Mouse (Mus musculus) liver, adult 2 months (tissue): ENCODE results near the gene Sf1. TPM values are rescaled to one million over a fixed set of nuclear protein-coding genes. Genes with fewer than 3 reads are reported as not detected.
A peak's percentile ranks its signal among the peaks of the same experiment; 100 is the strongest.

Source experiments
- DNase-seq: peaks from one replicate; pipeline ENCODE4 v3.0.0-alpha.2; 2011; ENCODE audit warnings: low read depth, low spot score; ENCODE audit errors: extremely low read depth
- H3K27ac ChIP-seq: fragments of 200-500 bp; replicated peaks from 2 replicates; pipeline ENCODE4 v1.5.1; 2012; ENCODE audit warnings: low read depth, mild to moderate bottlenecking, control low read depth, inconsistent platforms, low read length; ENCODE audit not compliant: insufficient read depth
- H3K27me3 ChIP-seq: fragments of 200-500 bp; 2 replicates; pipeline ENCODE4 v1.6.1; 2012; ENCODE audit warnings: mild to moderate bottlenecking, moderate library complexity, low read length, inconsistent platforms; ENCODE audit not compliant: control insufficient read depth, insufficient read depth
- H3K36me3 ChIP-seq: fragments of 200-500 bp; 2 replicates; pipeline ENCODE4 v1.6.1; 2012; ENCODE audit warnings: low read length, inconsistent platforms; ENCODE audit not compliant: control insufficient read depth, insufficient read depth
- H3K4me1 ChIP-seq: fragments of 200-500 bp; 2 replicates; pipeline ENCODE4 v1.6.1; 2011; ENCODE audit warnings: low read length; ENCODE audit not compliant: control insufficient read depth, insufficient read depth
- H3K4me3 ChIP-seq: fragments of 200-500 bp; 2 replicates; pipeline ENCODE4 v1.5.1; 2011; ENCODE audit warnings: low read depth, mild to moderate bottlenecking, control low read depth, low read length, moderate library complexity; ENCODE audit not compliant: insufficient read depth
- H3K79me2 ChIP-seq: fragments of 200-500 bp; 2 replicates; pipeline ENCODE4 v1.6.1; 2012; ENCODE audit warnings: inconsistent platforms, mild to moderate bottlenecking, low read length, moderate library complexity; ENCODE audit not compliant: control insufficient read depth, insufficient read depth
- H3K9ac ChIP-seq: fragments of 200-500 bp; 2 replicates; pipeline ENCODE4 v1.6.1; 2012; ENCODE audit warnings: low read depth, mild to moderate bottlenecking, control low read depth, inconsistent platforms, low read length
- CTCF ChIP-seq: fragments of 200-500 bp; IDR thresholded peaks from 2 replicates; pipeline ENCODE4 v1.5.1; 2011; ENCODE audit warnings: low read depth, low read length, control low read depth
- POLR2A ChIP-seq: fragments of 200-500 bp; IDR thresholded peaks from 2 replicates; pipeline ENCODE4 v1.6.1; 2011; ENCODE audit warnings: low read length, control low read depth; ENCODE audit not compliant: insufficient read depth; ENCODE audit errors: extremely low read depth
- WGBS: fragments of 180-500 bp; shearing (Covaris S2); methylation state at CpG from one replicate; pipeline ENCODE4 v1.1.7; 2018; 5-methylcytosine and 5-hydroxymethylcytosine counted together
- polyA plus RNA-seq: library from polyadenylated mRNA; depleted of rRNA; stranded (reverse); fragments of >200 nt; gene quantifications from 2 replicates; pipeline ENCODE4 v1.2.3, GENCODE M21; 2012
- total RNA-seq: library from RNA; depleted of rRNA; stranded (reverse); fragments of >200 nt; gene quantifications from 2 replicates; pipeline ENCODE4 v1.2.3, GENCODE M21; 2014

Sf1 gene
- total and polyA plus RNA-seq, 2 experiments: 28.5 to 62.8 TPM

DNA sequence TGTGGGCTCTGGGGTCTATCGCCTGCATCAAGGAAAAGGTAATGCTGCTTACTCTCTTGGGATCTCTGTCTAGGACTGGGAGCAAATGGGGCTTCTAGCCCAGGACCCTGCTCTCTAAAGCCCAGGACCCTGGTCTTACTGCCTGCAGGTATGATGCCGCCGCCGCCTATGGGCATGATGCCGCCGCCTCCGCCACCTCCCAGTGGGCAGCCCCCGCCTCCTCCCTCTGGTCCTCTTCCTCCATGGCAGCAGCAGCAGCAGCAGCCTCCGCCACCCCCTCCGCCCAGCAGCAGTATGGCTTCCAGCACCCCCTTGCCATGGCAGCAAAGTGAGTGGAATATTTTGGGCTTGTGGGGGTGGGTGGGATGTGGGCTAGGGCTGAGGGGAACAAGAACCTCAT is 11.1 kb downstream of the Sf1 start:
- Histone ChIP-seq H3K4me3 (no peak overlapping the region), H3K36me3 (peaks cover 70% of the 10 kb centered on the region), H3K9ac (no peak overlapping the region), H3K4me1 (no peaks in the 10 kb centered on the region), H3K27me3 (no peaks in the 10 kb centered on the region), H3K27ac (no peak overlapping the region), H3K79me2 (no peaks in the 10 kb centered on the region; the same call in 1 of the 2 replicates)
- TF ChIP-seq CTCF: no peak
- no peak for TF ChIP-seq POLR2A
- no peak for DNase-seq
- 99% methylated on average over 10 of the region's 10 CpGs for WGBS

GRCm38 (mm10) chr19:6375423-6376254 is 12.1 kb downstream of the Sf1 start:
- H3K4me1 ChIP-seq: no peaks in the 10 kb centered on the region
- H3K79me2 ChIP-seq: no peaks in the 10 kb centered on the region; the same call in 1 of the 2 replicates
- no peak overlapping the region for H3K9ac ChIP-seq
- 96% methylated on average over 41 of the region's 42 CpGs for WGBS
- peaks cover 62% of the 10 kb centered on the region for H3K36me3 ChIP-seq
- H3K4me3 ChIP-seq: no peak overlapping the region
- no peak overlapping the region for H3K27ac ChIP-seq
- DNase-seq: no peak
- TF ChIP-seq CTCF (no peak), POLR2A (no peak)
- H3K27me3 ChIP-seq: no peaks in the 10 kb centered on the region

DNA sequence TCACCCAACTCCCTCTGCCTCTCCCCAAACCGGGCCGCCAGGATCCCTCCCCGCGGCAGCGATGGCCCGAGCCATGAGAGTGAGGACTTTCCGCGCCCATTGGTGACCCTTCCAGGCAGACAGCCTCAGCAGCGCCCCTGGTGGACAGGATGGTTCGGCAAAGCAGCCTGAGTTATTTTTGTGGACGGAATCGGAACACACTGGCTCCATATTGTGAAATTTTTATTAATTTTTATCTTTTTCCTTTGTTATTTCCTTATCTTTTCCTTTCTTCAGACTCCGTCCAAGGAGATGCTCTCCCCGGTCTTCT is 12.7 kb downstream of the Sf1 start:
- 75% methylated on average over 14 of the region's 14 CpGs for WGBS
- Histone ChIP-seq H3K4me3 (no peak overlapping the region), H3K9ac (no peak overlapping the region), H3K4me1 (no peaks in the 10 kb centered on the region), H3K79me2 (no peaks in the 10 kb centered on the region; the same call in 1 of the 2 replicates), H3K36me3 (peaks cover 56% of the 10 kb centered on the region), H3K27me3 (no peaks in the 10 kb centered on the region), H3K27ac (no peak overlapping the region)
- DNase-seq: no peak
- TF ChIP-seq POLR2A (no peak), CTCF (peak; percentile 71)

GRCm38 (mm10) chr19:6376643-6377042 is 13.2 kb downstream of the Sf1 start:
- no peaks in the 10 kb centered on the region for H3K79me2 ChIP-seq
- TF ChIP-seq POLR2A: no peak
- TF ChIP-seq CTCF: no peak
- H3K9ac ChIP-seq: no peak overlapping the region
- no peak overlapping the region for H3K27ac ChIP-seq
- 50% methylated on average over 2 of the region's 2 CpGs for WGBS
- no peaks in the 10 kb centered on the region for H3K4me1 ChIP-seq
- no peak overlapping the region for H3K4me3 ChIP-seq
- no peaks in the 10 kb centered on the region for H3K27me3 ChIP-seq
- peaks cover 52% of the 10 kb centered on the region for H3K36me3 ChIP-seq
- no peak for DNase-seq

- H3K9ac ChIP-seq: no peak overlapping the region
- 86% methylated on average over 11 of the region's 11 CpGs for WGBS
- TF ChIP-seq POLR2A (no peak), CTCF (no peak)
- H3K27me3 ChIP-seq: no peaks in the 10 kb centered on the region
- H3K4me1 ChIP-seq: no peaks in the 10 kb centered on the region
- peaks cover 43% of the 10 kb centered on the region for H3K36me3 ChIP-seq
- no peak for DNase-seq
- H3K79me2 ChIP-seq: no peaks in the 10 kb centered on the region
- H3K27ac ChIP-seq: no peak overlapping the region
- H3K4me3 ChIP-seq: no peak overlapping the region
Observed at GRCm38 (mm10) chr19:6377327-6378040, 14.0 kb downstream of the Sf1 start.
